Mouse (Mus musculus) layer of hippocampus, adult 18-20 months (tissue): Measurements from ENCODE around the gene Acer3. TPM values are rescaled to one million over a fixed set of nuclear protein-coding genes. Genes with fewer than 3 reads are reported as not detected.

Experiments used
- DNase-seq, 2 experiments: peaks; one replicate each; pipeline ENCODE4 v3.0.0; 2022; ENCODE audit warnings: low spot score in 2 of 2
- total RNA-seq, 2 experiments: library from RNA; stranded (reverse); gene quantifications; 2 replicates each; pipeline ENCODE4 v1.2.3; 2021

Acer3 gene
- total RNA-seq, 2 experiments from 2014 or later: 18.1 to 24.9 TPM

GRCm38 (mm10) chr7:98157636-98158332 lies 163.2 kb downstream of the Acer3 start:
- DNase-seq: no peak

Other genes with a start within 250 kb of the Acer3 start
- gene Myo7a, start 201.7 kb downstream of the Acer3 start, total RNA-seq: 10 to 100 TPM; 10.0 to 14.5 TPM
- gene Omp, start 175.7 kb downstream of the Acer3 start, total RNA-seq: 1 to 10 TPM; 1.1 to 1.2 TPM
- 10 to 100 TPM; 43.4 to 47.4 TPM for gene Capn5, start 142.9 kb downstream of the Acer3 start, total RNA-seq
- under 1 TPM; 0.13 to 0.25 TPM for gene B3gnt6, start 121.7 kb downstream of the Acer3 start, total RNA-seq
- 1 to 10 TPM; 1.1 to 1.6 TPM for gene Tsku, start 40.1 kb upstream of the Acer3 start, total RNA-seq
- not detected for gene Gucy2d, start 119.2 kb upstream of the Acer3 start, total RNA-seq
- gene Lrrc32, start 168.1 kb upstream of the Acer3 start, total RNA-seq: 1 to 10 TPM; 1.6 to 2.5 TPM